Mouse (Mus musculus) urinary bladder, postnatal 36 days (tissue): ENCODE measurements around the gene Pkp1.

Experiments used
- DNase-seq, 2 experiments: peaks; one replicate each; pipeline ENCODE4 v3.0.0; 2022; ENCODE audit warnings: low spot score in 2 of 2, mixed read lengths in 1 of 2

Pkp1 gene

GRCm38 (mm10) chr1:135857137-135857775, 61.8 kb downstream of the Pkp1 start:
- no peak for DNase-seq

- DNase-seq, result no peak
Measured at GRCm38 (mm10) chr1:135856070-135856469, 62.9 kb downstream of the Pkp1 start.

GRCm38 (mm10) chr1:135855344-135855687, 63.7 kb downstream of the Pkp1 start:
- DNase-seq, result no peak

GRCm38 (mm10) chr1:135854591-135855343, 64.2 kb downstream of the Pkp1 start:
- DNase-seq, result no peak

- DNase-seq, result no peak
Measured at GRCm38 (mm10) chr1:135853200-135853599, 65.8 kb downstream of the Pkp1 start.

GRCm38 (mm10) chr1:135852044-135852756, 66.8 kb downstream of the Pkp1 start:
- no peak for DNase-seq

GRCm38 (mm10) chr1:135850722-135851512, 68.1 kb downstream of the Pkp1 start:
- peak in 1 of 2 experiments; percentile 42 for DNase-seq

GRCm38 (mm10) chr1:135847611-135848351, 71.2 kb downstream of the Pkp1 start:
- DNase-seq, result no peak

GRCm38 (mm10) chr1:135847139-135847562, 71.9 kb downstream of the Pkp1 start:
- no peak for DNase-seq

- no peak for DNase-seq
Measured at GRCm38 (mm10) chr1:135846632-135847031, 72.4 kb downstream of the Pkp1 start.

- no peak for DNase-seq
Measured at GRCm38 (mm10) chr1:135844481-135844880, 74.5 kb downstream of the Pkp1 start.

GRCm38 (mm10) chr1:135843519-135844262, 75.3 kb downstream of the Pkp1 start:
- DNase-seq, result no peak

GRCm38 (mm10) chr1:135840675-135841395, 78.2 kb downstream of the Pkp1 start:
- no peak for DNase-seq

GRCm38 (mm10) chr1:135839065-135839464, 79.9 kb downstream of the Pkp1 start:
- DNase-seq, result no peak

- no peak for DNase-seq
Measured at GRCm38 (mm10) chr1:135838626-135839025, 80.4 kb downstream of the Pkp1 start.

- no peak for DNase-seq
Measured at GRCm38 (mm10) chr1:135835716-135836483, 83.1 kb downstream of the Pkp1 start, which contains the start of gene Tnnt2. Gene Tnnt2 (plus strand): TSS chr1:135836354.

GRCm38 (mm10) chr1:135834983-135835382, 84.0 kb downstream of the Pkp1 start:
- DNase-seq, result no peak

- DNase-seq, result no peak
Measured at GRCm38 (mm10) chr1:135834206-135834859, 84.7 kb downstream of the Pkp1 start.
